Mouse (Mus musculus) left cerebral cortex, postnatal 14 days (tissue): ENCODE data around the gene Dop1b. TPM values are rescaled to one million over a fixed set of nuclear protein-coding genes. Genes with fewer than 3 reads are reported as not detected.
"Not testable (repeated sequence)": the region's sequence is repeated elsewhere in the genome, so short reads cannot be mapped to it uniquely, and the experiment has no call there.

Experiments used
- DNase-seq, 2 experiments: peaks; one replicate each; pipeline ENCODE4 v3.0.0; 2021 to 2022; ENCODE audit warnings: low spot score in 2 of 2, mixed read lengths in 1 of 2
- intact Hi-C: fragments of 180-260 bp; cut with DNase I; formaldehyde crosslinking; loops from one replicate; pipeline ENCODE4 v1.15.1; 2025
- total RNA-seq, 2 experiments: library from RNA; stranded (reverse); gene quantifications; 2 replicates each; pipeline ENCODE4 v1.2.3; 2021

The Dop1b gene
- total RNA-seq, 2 experiments from 2014 or later, result 81.0 to 93.6 TPM

DNA sequence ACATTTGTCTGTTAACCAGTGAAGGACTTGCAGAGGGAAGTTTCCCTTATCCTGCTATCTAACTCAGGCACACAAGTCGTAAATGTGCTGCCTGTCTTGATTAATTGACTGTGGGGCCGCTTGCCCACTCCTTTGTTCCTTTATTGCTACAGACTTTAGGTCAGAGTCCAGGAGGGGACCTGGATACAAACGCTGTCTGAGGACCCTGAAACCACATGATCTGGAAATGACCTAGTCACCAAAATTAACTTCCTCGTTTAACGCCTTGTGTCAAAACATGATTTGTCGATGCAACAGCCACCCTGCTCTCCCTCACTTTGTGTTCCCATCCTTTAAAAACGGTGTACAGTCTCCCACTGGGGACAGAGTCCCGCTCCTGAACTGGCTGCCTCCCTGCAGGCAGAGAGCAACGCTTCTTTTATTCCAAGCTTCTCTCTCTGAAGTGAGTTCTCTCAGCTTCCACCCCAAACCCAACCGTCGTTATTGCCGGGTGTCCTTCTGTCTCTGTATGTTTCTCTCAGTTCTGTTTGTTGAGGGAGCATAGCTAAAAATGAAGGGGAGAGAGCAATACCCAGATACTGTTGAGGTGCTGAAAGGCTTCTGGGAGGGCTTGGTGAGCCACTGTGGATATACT is 107.1 kb downstream of the Dop1b start:
- intact Hi-C loops, result no loop called here
- DNase-seq, result no peak

DNA sequence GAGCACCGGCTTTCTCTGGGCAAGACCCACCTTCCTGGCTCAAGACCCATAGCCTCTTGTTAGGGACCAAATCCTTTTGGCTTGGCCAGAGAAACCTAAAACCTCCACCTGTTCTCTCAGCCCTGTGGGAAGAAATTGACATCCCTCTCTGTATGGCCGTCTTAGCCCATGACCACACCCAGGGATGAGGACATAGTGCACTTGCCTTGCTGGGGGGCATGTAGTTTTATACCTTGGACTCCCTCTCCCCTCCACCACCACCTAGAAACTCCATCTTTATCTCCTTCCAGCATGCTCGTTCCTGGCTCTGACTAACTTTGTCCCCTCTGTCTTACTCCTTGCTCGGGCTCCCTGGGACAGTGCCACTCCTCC is 107.6 kb downstream of the Dop1b start:
- intact Hi-C loops, result no loop called here
- no peak for DNase-seq

GRCm38 (mm10) chr16:93820040-93820439 is 108.3 kb downstream of the Dop1b start:
- intact Hi-C loops, result no loop called here
- no peak for DNase-seq

GRCm38 (mm10) chr16:93821706-93822105 is 110.0 kb downstream of the Dop1b start:
- intact Hi-C loops, result no loop called here
- no peak for DNase-seq

DNA sequence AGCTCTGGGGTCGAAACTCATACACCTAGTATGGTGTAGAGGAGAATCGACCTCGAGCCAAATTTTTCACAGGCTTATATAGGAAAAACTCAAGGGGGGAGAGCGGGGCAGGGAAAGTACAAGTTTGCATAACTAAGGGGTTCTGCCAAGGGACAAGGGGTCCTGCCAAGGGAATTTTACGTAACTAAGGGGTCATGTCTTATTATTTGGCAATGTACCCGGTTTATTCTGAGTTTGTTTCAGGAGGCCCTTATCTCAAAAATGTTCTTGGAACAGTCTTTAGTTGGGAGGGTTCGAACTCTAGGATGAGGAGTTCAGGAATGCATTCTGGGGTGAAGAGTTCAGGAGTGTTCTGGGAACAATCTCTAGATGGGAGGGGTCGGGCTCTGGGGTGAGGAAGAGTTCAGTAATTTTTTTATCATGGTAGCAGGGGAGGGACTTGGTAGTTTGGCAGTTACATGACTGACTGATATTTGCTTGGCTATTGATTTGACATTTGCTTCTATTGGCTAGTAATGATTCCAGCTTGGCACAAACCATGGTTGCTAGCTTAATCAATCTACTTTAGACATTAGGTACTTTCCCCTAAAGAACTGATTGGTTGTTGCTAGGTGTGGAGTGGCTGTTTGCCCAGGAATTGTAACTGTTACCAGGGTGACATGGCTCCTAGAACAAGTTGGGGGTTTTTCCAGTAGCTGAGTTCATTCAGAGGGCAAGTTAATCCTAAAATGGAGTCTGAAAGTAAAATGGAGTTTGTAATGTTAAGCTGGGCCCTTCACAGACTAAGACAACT is 110.9 kb downstream of the Dop1b start:
- DNase-seq, intact Hi-C loops: not testable (repeated sequence)

DNA sequence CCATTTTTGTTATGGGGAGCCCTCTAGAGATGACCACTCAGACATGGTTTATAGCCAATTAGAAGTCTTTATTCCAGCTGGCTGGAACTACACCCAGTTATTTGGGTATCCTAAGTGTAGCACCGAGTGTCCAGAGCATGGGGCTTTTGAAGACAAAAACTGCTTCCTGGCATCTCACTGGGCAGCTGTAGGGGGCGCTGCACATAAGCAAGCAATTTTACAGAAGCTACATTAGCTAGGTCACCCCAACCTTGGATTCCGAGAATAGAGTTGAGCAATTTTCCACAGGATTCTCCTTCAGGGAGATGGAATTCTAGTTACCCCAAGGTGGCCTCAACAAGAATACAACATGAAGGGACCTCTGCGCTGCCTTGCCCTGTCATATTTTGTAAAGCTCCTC is 113.1 kb downstream of the Dop1b start:
- DNase-seq, result no peak

DNA sequence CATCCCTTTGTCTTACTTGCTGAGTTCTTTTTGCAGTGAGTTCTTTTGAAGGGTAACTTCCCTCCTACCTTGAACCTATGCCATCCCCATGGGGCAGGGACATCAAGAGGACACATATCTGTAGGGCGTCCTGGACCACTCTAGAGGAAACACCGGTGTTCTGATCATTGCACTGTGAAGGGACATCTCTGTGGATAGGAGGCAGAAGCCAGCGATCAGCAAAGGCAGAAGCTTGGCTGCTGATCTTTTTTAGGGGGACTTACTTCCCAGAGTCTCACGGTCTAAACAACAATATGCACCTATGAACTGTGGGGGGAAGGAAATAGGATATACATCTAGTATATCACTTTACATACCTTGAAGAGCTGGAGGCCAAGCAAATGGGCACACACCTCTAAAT is 113.8 kb downstream of the Dop1b start:
- intact Hi-C loops, result no loop called here
- DNase-seq, result no peak

More for the DNA sequence above, 113.1 kb downstream of the Dop1b start:
- intact Hi-C loops, result no loop called here

GRCm38 (mm10) chr16:93826054-93826453 is 114.3 kb downstream of the Dop1b start:
- intact Hi-C loops, result no loop called here
- DNase-seq, result no peak

DNA sequence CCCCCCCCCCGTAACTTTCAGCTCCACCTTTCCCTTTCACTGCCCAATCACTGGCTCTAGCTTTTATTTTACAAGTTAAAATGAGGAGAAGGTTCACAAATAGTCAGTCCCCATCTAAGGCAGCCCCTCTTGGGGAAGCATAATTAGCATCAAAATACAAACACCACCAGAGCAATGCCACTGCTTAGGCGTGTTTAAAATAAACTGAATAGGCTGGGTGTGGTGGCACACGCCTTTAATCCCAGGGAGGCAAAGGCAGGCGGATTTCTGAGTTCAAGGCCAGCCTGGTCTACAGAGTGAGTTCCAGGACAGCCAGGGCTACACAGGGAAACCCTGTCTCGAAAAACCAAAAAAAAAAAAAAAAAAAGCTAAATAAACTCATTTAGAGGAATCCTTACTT is 114.8 kb downstream of the Dop1b start:
- DNase-seq, intact Hi-C loops: not testable (repeated sequence)

DNA sequence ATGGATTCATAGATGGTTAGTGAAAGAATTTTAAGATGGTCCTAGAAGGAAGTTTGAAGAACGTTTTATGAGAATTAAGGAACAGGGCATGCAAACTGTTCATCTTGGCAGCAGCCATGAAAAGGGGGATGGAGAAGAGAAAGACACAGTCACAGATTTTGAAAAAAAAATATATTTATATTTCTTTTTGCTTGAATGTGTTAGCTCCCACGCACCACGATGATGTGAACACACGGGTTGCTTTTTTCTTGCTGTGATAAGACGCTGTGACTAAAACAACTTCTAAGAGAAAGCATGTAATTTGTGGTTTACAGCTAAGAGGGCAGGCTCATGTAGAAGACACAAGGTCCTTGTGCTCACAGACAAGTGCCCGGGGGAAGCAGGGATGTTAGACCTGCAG is 115.2 kb downstream of the Dop1b start:
- intact Hi-C loops, result no loop called here
- peak in 1 of 2 experiments; percentile 47 for DNase-seq

DNA sequence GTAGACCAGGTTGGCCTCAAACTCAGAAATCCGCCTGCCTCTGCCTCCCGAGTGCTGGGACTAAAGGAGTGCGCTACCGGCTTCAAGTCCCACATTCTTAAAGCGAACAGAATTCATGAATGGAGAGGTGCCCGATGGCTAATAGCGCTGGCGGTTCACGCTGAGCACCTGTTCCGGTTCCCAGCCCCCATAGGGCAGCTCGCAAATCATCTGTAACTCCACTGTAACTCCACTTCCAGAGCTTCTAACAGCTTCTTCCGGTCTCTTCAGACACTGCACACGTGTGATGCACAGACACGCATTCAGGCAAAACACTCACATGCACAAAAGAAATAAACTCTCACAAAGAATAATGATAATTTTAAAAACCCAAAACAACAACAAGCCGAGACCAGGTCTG is 117.8 kb downstream of the Dop1b start:
- DNase-seq, result no peak
- intact Hi-C loops, result no loop called here

- no peak for DNase-seq
- intact Hi-C loops, result no loop called here
Observed at GRCm38 (mm10) chr16:93830071-93830470, 118.4 kb downstream of the Dop1b start.

DNA sequence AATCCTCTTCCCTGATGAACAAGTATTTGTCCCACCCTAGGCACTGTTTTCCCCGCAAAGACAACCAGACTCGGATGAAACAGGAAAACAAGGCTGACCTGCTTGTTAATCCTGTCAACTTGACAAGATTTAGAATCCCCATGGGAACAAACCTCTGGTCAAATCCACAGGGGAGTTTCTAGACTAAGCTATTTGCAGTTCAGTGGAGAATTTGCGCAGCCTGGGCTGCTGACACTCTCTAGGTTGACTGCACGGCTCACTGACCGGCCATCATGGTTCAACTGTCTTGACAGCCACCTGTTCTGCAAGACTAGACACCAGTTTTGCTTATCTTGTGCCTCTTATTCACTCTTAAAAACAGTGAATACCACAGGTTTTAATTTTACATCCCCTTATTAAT is 119.2 kb downstream of the Dop1b start:
- intact Hi-C loops, result no loop called here
- DNase-seq, result no peak

- peak; percentile 99 to 100 for DNase-seq
- intact Hi-C loops, result no loop called here
Observed at GRCm38 (mm10) chr16:93831627-93832395, 120.1 kb downstream of the Dop1b start, which contains the start of gene Morc3. Gene Morc3, plus strand, starts transcription at chr16:93832121.

GRCm38 (mm10) chr16:93832451-93833276 is 121.0 kb downstream of the Dop1b start:
- intact Hi-C loops, result no loop called here
- peak in 1 of 2 experiments; percentile 28 for DNase-seq

DNA sequence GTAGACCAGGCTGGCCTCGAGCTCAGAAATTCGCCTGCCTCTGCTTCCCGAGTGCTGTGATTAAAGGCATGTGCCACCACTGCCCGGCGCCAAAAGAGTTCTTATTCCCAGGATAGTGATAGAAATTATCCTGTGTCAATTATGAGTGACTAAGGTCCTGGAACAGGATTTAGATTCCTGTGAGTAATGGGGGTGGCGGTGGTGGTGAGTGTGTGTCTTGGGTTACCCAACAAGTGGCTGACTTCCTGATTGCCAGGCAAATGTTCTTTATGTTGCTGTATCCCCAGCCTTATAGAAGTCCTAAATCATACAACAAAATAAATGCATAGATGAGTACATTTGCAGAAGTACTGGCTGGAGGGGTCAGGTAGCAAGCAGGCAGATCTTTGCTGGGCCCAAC is 121.8 kb downstream of the Dop1b start:
- intact Hi-C loops, result no loop called here

GRCm38 (mm10) chr16:93834076-93834475 is 122.4 kb downstream of the Dop1b start:
- intact Hi-C loops, result no loop called here
- DNase-seq, result no peak

More for the DNA sequence above, 121.8 kb downstream of the Dop1b start:
- no peak for DNase-seq

DNA sequence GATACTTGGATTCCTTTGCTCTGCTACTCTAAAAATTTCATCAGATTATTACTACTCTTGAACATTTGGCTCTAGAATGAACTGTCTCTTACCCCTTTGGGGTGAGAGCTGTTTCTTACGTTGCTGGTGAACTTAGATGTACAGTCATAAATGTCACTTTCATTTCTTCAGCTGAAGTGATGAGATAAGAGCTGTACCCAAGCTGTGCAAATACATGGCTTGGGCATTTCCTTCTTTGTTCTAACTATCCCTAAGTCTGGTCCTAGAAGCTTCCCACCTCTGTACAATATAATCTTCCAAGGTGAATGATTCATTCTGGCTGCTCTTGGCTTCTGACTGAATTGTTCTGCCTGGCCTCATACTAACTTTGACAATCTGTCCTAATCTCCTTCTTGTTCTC is 127.3 kb downstream of the Dop1b start:
- no peak for DNase-seq
- intact Hi-C loops, result no loop called here

DNA sequence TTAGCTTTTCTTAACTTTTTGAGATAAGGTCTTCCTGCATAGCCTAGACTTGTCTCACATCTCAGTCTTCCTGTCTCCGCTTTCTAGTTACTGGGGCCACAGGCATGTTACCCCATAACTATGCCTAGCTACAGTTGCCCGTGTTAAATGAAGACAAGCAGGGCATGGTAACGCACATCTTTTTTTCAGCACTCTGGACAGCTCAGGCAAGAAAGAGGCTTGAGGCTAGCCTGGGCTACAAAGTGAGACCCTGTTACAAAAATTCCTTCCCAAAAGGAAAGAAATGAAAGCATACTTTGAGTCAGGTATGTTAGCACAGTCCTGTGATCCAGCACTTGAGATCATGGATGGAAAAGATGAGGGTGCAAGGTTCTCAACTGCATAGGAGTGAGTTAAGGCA is 138.8 kb downstream of the Dop1b start:
- intact Hi-C loops, result no loop called here
- DNase-seq, result no peak
